Mouse (Mus musculus): ENCODE measurements around the gene Hif3a.

DNA sequence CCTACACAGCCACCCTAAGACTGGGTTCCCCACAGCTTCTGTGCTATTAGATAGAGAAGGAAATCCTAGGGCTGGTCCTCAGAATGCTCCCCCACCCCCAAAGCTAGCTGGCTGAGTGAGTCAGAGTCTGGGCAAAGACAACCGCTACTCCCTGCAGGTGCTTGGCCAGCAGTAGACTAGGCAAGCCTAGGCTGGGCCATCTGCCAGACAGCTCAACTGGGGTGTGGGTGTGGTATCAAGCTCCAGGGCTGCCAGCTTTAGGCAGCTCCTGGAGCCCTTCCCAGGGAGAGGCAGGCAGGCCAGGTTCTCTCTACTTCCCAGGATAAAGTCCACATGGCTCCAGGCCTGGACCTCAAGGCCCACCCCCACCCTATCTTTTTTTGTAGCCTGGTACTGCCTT lies 45.2 kb downstream of the Hif3a start:
- TF ChIP-seq CTCF (IDR thresholded peaks at IDR 0.05; ENCODE audit: extremely low read depth, insufficient read length, insufficient replicate concordance, low read depth, low read length) (no peak), POLR2A (IDR thresholded peaks at IDR 0.05; ENCODE audit: low read depth, low read length) (no peak)

All from small intestine, adult 2 months (tissue).